Mouse (Mus musculus) spleen, adult 2 months (tissue): ENCODE measurements around the gene Sik1. TPM values are rescaled to one million over a fixed set of nuclear protein-coding genes. Genes with fewer than 3 reads are reported as not detected.
A peak's percentile ranks its signal among the peaks of the same experiment; 100 is the strongest.
"Not testable (repeated sequence)": the region's sequence is repeated elsewhere in the genome, so short reads cannot be mapped to it uniquely, and the experiment has no call there.

ENCODE experiments used
- DNase-seq, 2 experiments: peaks; one replicate each; pipeline versions ENCODE4 v3.0.0 to v3.0.0-alpha.2; 2012 to 2021; ENCODE audit warnings: low spot score in 2 of 2, low read depth in 1 of 2
- H3K27ac ChIP-seq: fragments of 200-500 bp; 2 replicates; pipeline ENCODE4 v1.5.1; 2012; ENCODE audit warnings: low read length, inconsistent platforms; ENCODE audit not compliant: insufficient read depth
- H3K27me3 ChIP-seq: fragments of 200-500 bp; 2 replicates; pipeline ENCODE4 v1.6.1; 2012; ENCODE audit warnings: mild to moderate bottlenecking, moderate library complexity, low read length, inconsistent platforms; ENCODE audit not compliant: control insufficient read depth, insufficient read depth
- H3K36me3 ChIP-seq: fragments of 200-500 bp; 2 replicates; pipeline ENCODE4 v1.6.1; 2012; ENCODE audit warnings: mild to moderate bottlenecking, low read length, inconsistent platforms; ENCODE audit not compliant: control insufficient read depth, insufficient read depth
- H3K4me1 ChIP-seq: fragments of 200-500 bp; 2 replicates; pipeline ENCODE4 v1.6.1; 2011; ENCODE audit warnings: inconsistent platforms; ENCODE audit not compliant: control insufficient read depth, insufficient read depth, insufficient read length
- H3K4me3 ChIP-seq: fragments of 200-500 bp; 2 replicates; pipeline ENCODE4 v1.5.1; 2011; ENCODE audit warnings: mild to moderate bottlenecking, inconsistent platforms; ENCODE audit not compliant: insufficient read depth, insufficient read length; ENCODE audit errors: extremely low read depth
- CTCF ChIP-seq: fragments of 200-500 bp; IDR thresholded peaks from 2 replicates; pipeline ENCODE4 v1.5.1; 2011; ENCODE audit warnings: mild to moderate bottlenecking, inconsistent platforms; ENCODE audit not compliant: insufficient read depth, insufficient read length, insufficient replicate concordance; ENCODE audit errors: extremely low read depth
- POLR2A ChIP-seq: fragments of 200-500 bp; IDR thresholded peaks from 2 replicates; pipeline ENCODE4 v1.6.1; 2011; ENCODE audit warnings: low read depth, low read length, inconsistent platforms
- WGBS: fragments of 180-500 bp; shearing (Covaris S2); methylation state at CpG from one replicate; pipeline ENCODE4 v1.1.7; 2018; 5-methylcytosine and 5-hydroxymethylcytosine counted together
- polyA plus RNA-seq: library from polyadenylated mRNA; depleted of rRNA; stranded (reverse); fragments of >200 nt; gene quantifications from 2 replicates; pipeline ENCODE4 v1.2.3, GENCODE M21; 2012

The Sik1 gene
- polyA plus RNA-seq, 1 experiment: 56.4 TPM

GRCm38 (mm10) chr17:31890311-31890951 lies 34.8 kb upstream of the Sik1 start:
- 84% methylated on average over 2 of the region's 2 CpGs for WGBS
- Histone ChIP-seq H3K36me3 (no peaks in the 10 kb centered on the region), H3K27ac (no peak overlapping the region), H3K4me3 (no peak overlapping the region), H3K4me1 (no peaks in the 10 kb centered on the region; the same call in 1 of the 2 replicates), H3K27me3 (no peaks in the 10 kb centered on the region)
- no peak for DNase-seq
- TF ChIP-seq POLR2A (no peak), CTCF (no peak)

GRCm38 (mm10) chr17:31889446-31890201 lies 34.0 kb upstream of the Sik1 start:
- no peaks in the 10 kb centered on the region for H3K27me3 ChIP-seq
- no peaks in the 10 kb centered on the region; the same call in 1 of the 2 replicates for H3K4me1 ChIP-seq
- no peaks in the 10 kb centered on the region for H3K36me3 ChIP-seq
- TF ChIP-seq CTCF: no peak
- no peak for TF ChIP-seq POLR2A
- no peak overlapping the region for H3K4me3 ChIP-seq
- peak in 1 of 2 experiments; percentile 23 for DNase-seq
- WGBS: 77% methylated on average over 9 of the region's 9 CpGs
- H3K27ac ChIP-seq: no peak overlapping the region

- DNase-seq: no peak
- Histone ChIP-seq H3K36me3 (no peaks in the 10 kb centered on the region), H3K4me3 (no peak overlapping the region), H3K27ac (no peak overlapping the region), H3K4me1 (no peaks in the 10 kb centered on the region; the same call in 1 of the 2 replicates), H3K27me3 (no peaks in the 10 kb centered on the region)
- 33% methylated on average over 6 of the region's 6 CpGs for WGBS
- TF ChIP-seq CTCF: no peak
- no peak for TF ChIP-seq POLR2A
Measured at GRCm38 (mm10) chr17:31888540-31888939, 32.9 kb upstream of the Sik1 start.

- H3K36me3 ChIP-seq, DNase-seq, H3K27me3 ChIP-seq, H3K4me3 ChIP-seq, H3K4me1 ChIP-seq, H3K27ac ChIP-seq: not testable (repeated sequence)
- WGBS: 37% methylated on average over 1 of the region's 1 CpGs
Measured at GRCm38 (mm10) chr17:31884676-31885075, 29.1 kb upstream of the Sik1 start.

- no peak overlapping the region for H3K4me3 ChIP-seq
- H3K36me3 ChIP-seq: no peaks in the 10 kb centered on the region
- TF ChIP-seq CTCF (no peak), POLR2A (no peak)
- WGBS: 91% methylated on average over 10 of the region's 10 CpGs
- H3K27ac ChIP-seq: no peak overlapping the region
- H3K4me1 ChIP-seq: peaks cover 29% of the 10 kb centered on the region; the same call in 1 of the 2 replicates
- no peak for DNase-seq
- no peaks in the 10 kb centered on the region for H3K27me3 ChIP-seq
Measured at GRCm38 (mm10) chr17:31879406-31879805, 23.8 kb upstream of the Sik1 start.

GRCm38 (mm10) chr17:31877650-31878141 lies 22.1 kb upstream of the Sik1 start:
- Histone ChIP-seq H3K36me3 (no peaks in the 10 kb centered on the region), H3K4me1 (peaks cover 29% of the 10 kb centered on the region; the same call in 1 of the 2 replicates), H3K27me3 (no peaks in the 10 kb centered on the region), H3K27ac (no peak overlapping the region), H3K4me3 (no peak overlapping the region)
- no peak for TF ChIP-seq CTCF
- TF ChIP-seq POLR2A: no peak
- WGBS: 34% methylated on average over 14 of the region's 14 CpGs
- DNase-seq: no peak

GRCm38 (mm10) chr17:31877181-31877581 lies 21.6 kb upstream of the Sik1 start:
- H3K4me1 ChIP-seq: peaks cover 31% of the 10 kb centered on the region; the same call in 1 of the 2 replicates
- no peak for TF ChIP-seq CTCF
- TF ChIP-seq POLR2A: no peak
- no peak for DNase-seq
- no peak overlapping the region for H3K27ac ChIP-seq
- H3K36me3 ChIP-seq: no peaks in the 10 kb centered on the region
- no peak overlapping the region for H3K4me3 ChIP-seq
- 51% methylated on average over 4 of the region's 4 CpGs for WGBS
- H3K27me3 ChIP-seq: no peaks in the 10 kb centered on the region
